Mouse (Mus musculus): Measurements from ENCODE around the gene Bsdc1.
"Not testable (repeated sequence)": the region's sequence is repeated elsewhere in the genome, so short reads cannot be mapped to it uniquely, and the experiment has no call there.

Bsdc1 gene

DNA sequence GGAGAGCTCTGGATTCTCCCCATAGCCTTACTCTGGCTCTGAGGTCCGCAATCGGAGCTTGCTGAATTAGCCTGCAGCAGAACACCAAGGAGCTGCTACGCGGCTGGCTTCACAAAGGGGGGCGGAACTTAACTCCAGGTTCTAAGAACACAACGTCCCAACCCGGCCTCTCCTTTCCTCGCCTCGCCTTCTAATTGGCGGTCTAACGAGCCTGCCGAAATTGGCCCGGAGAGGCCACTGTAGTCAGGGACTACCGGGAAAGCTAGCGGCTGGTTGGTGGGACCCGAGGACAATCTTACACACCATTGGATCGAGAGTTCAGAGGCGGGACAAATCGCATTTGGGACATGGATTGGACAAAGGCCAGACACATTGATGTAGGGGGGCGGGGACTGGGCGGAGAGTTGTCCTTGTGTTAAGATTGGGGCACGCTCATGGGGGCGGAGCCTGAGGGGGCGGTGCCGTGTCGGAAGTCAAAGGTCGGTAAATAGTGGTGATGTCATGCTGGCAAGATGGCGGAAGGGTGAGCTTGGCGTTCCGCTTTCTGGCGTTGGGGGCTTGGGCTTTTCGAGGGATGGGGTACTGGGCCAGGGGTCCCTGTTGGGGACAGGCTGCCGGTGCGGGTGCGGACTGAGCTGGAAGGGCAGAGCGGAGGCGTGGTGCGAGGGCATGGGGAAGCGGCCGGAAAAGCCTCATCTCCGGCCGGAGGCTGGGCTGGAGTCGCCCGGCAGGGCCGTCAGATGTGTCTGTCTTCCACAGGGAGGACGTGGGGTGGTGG is at the start of gene Bsdc1:
Bsdc1 (plus strand) TSS at position 399 of the 778 bp plus-strand sequence.
- peak; percentile 99 for DNase-seq (ENCODE audit: low spot score in 2 of 2)

DNA sequence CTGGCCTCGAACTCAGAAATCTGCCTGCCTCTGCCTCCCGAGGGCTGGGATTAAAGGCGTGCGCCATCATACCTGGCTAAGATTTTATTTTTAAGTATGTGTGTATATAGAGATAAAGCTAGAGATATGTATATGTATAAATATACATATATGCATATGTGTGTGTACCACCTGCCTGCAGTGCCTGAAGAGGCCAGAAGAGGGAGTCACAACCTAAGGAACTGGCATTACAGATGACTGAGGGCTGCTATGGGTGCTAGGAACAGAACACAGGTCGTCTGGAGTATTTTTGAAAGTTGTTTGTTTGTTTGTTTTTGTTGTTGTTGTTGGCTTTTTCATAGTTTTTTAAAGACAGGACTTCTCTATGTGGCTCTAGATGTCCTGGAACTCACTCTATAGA is 45.5 kb upstream of the Bsdc1 start:
- no peak for DNase-seq (ENCODE audit: low spot score in 2 of 2)

DNA sequence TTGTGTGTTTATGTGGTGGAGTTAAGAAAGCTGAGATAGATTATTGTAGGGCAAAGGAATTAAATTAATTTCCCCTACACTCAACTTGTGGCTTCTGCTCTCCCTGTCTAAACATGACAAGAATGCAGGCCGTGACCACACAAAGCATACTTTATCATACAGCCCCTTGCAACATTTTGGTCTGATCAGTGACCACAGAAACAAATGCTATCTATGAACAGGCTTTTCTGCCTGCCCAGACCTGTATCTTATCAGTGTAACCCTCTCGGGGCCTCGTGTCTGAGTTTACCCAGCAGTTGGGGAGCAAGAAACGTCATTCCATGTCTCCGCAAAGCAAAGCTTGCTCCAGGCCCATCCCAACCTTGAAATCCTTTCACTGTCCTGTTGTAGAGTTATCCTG is 44.9 kb upstream of the Bsdc1 start:
- DNase-seq (ENCODE audit: low spot score in 2 of 2), result no peak

DNA sequence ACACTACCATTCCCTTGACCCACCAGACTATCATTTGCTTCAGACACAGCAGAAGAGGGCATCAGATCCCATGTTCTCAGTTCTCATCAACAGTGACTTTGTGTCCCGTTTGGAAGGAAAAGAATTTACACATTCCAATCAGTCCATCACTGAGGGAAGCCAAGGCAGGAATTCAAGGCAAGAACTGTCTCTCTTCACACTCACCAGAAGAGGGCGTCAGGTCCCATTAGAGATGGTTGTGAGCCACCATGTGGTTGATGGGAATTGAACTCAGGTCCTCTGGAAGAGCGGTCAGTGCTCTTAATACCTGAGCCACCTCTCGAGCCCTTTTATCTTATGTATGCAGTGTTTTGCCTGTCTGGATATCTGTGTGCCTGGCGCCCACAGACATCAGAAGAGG is 43.1 kb upstream of the Bsdc1 start:
- DNase-seq (ENCODE audit: low spot score in 2 of 2), result no peak

DNA sequence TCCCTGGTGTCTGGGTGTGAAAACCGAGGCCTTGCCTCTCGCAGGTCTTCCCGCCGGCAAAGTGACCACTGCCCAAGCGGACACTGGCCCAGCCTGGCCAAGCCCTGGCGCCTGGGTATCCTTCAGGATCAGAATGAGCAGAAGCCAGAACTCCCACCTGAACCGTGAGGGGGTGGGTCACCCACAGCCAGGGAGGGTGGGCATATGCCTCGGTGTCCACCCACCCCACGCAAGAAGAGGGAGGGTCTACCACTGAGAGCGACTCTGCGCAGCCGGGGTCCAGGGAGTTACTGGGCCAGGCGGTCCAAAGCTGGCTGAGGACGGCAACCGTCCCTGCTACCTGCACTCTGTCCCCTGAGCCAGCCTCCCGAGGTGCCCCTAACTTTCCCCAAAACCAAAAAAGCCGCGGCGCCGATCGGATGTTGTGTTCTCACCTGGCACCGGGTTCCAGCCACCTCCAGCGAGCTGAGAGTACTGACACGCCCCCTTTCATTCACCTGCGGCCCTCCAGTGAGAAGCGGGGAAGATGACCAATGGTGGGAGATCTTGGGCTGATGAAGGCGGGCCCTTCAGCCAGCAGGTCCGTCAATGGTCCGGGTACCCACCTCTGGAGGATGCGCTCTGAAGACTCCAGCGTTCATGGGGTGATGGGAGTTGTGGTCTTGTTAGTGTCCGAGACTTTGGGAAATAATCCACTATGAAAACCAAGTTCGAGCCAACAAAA is 20.9 kb upstream of the Bsdc1 start, which contains the start of gene Zbtb8b:
Zbtb8b (minus strand) TSS at position 514 of the 724 bp plus-strand sequence.
- no peak for DNase-seq (ENCODE audit: low spot score in 2 of 2)

DNA sequence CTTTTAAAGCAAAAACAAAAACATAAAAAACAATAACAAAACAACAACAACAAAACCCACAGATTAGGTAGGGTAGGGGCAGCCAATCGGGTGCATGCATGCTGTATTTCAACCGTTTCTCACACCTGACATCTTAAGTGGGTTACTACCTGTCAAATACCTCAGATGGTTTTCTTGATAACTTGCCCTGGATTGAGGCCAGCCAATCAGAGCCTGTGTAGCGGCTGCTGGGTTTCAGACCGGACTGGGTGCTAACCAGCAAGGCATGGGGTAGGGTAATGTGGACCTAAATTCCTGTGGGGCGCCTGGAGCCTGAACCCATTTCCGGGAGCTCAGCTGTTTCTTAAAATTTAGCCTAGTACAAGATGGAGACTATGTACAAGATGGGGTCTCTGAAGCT is 20.2 kb upstream of the Bsdc1 start:
- no peak for DNase-seq (ENCODE audit: low spot score in 2 of 2)

DNA sequence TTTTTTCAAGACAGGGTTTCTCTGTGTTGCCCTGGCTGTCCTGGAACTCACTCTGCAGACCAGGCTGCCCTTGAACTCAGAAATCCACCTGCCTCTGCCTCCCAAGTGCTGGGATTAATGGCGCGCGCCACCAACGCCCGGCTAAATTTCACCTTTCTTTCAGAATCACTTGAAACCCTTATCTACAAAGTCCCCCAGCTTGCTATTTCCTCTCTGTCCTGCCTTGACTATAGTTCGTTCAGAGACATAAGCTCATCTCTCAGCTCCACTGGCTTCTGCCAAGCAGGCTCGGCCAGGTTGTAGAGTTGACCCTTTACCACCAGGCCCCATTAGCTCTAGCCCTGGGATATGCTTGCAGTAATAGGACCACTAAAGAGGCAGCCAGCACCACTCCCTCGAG is 14.0 kb upstream of the Bsdc1 start:
- no peak for DNase-seq (ENCODE audit: low spot score in 2 of 2)

DNA sequence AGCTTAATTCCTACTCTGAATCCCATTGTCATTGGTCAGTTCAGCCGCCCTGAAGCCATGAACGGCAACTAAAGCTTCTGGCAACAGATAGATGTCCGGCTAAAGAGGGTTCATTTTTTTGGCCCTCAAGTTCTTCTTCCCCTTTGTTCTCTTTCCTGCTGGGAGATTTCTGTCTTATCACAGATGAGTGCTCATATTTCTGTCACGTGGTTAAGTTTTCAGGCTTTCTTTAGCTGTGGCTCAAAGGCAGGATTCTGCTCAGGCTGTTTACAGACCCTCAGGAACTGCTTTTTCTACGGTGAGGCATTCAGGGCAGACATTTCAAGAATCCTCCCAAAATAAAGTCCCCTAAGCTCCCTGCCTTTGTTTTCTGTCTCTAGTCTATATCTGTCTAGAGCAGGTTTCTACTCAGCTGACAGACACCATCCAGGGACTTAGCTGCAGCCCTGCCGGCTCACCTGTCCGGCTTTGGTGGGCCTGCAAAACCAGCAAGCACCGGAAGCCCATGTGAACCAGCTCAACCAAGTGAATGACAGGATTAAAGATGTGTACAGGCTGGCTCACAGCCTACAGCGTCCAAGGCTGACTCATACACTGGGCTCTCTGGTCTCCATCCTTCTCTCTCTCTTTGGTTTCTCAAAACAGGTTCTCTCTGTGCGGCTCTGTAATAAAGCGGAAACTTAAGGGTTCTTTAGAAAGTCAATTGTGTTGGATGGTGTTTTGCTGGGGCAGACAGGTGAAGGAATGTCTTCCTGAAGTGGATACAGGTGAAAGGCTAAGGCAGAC is 13.4 kb upstream of the Bsdc1 start:
- DNase-seq (ENCODE audit: low spot score in 2 of 2), result no peak

DNA sequence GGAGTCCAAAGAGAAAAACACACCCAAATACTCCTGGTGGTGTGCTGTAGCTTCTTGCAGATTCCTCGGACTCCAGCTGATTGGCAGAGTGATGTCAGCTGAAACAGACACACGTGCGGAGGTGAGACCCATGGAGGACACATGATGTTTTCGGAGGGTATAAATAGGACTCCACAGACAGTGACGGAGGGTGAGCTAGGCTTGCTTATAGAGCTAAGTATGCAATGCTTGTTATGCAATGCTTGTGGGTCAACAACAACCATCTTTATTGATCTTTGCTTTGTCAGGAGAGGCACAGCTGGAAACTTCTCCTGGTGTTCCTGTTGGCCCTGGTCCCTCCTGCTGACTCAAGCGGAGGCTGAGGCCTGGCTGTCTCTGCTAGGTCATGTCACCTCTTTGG is 12.7 kb upstream of the Bsdc1 start:
- DNase-seq (ENCODE audit: low spot score in 2 of 2), result no peak

DNA sequence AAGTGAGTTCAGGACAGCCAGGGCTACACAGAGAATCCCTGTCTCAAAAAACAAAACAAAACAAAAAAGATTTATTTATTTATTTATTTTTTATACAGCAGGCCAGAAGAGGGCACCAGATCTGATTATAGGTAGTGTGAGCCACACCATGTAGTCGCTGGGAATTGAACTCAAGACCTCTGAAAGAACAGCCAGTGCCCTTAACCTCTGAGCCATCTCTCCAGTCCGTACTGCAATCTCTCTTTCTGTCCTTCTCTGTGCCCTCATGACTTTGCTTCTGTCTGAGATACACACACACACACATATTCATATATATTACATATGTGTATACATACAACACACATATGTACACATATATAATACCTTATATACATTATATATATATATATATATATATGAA is 10.5 kb upstream of the Bsdc1 start:
- DNase-seq (ENCODE audit: low spot score in 2 of 2), result no peak

DNA sequence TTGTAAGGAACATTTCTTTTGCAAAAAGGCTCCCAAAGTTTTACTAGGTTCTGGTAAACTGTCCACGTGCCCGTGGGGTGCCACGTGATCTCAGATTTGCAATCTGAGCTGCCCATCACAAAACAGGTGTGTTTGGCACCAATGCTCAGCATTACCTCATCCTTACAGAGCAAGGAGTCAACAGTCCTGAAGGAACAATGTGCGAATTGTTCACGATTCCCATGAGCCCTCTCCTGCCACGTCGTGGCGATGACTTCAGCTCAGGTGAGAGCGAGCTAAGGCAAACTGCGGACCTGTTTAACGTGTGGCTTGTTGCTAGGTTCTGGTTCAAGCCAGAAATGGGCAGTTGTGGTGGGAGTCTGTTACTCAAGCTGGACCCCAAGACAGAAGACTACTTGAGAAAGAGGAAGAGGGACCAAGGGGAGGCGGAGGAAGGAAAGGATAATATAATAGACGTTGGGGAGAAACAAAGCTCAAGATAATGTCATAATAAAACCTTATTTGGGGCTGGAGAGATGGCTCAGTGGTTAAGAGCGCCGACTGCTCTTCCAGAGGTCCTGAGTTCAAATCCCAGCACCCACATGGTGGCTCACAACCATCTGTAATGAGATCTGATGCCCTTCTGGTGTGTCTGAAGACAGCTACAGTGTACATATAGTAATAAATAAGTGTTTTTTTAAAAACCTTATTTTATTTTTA is 9.8 kb upstream of the Bsdc1 start:
- no peak for DNase-seq (ENCODE audit: low spot score in 2 of 2)

DNA sequence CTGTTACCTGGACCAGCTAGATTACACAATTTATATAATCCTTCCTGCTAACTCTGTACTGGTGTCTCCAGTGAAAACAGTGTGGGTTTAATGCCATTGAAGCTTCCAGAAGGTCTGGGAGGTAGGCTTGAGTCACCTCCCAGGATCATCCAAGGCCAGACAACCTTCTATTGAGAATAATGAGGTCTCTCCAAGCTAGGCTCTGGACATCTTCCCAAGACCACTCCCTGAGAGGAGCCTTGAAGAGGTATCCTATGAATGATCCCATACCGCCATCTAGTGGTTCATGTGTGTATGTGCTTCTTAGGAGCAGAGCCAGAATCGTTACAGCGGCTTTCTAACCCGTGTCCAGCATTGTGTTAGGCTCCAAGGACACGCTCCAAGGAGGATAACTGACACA is 6.1 kb upstream of the Bsdc1 start:
- peak in 1 of 2 experiments; percentile 55 for DNase-seq (ENCODE audit: low spot score in 2 of 2)

DNA sequence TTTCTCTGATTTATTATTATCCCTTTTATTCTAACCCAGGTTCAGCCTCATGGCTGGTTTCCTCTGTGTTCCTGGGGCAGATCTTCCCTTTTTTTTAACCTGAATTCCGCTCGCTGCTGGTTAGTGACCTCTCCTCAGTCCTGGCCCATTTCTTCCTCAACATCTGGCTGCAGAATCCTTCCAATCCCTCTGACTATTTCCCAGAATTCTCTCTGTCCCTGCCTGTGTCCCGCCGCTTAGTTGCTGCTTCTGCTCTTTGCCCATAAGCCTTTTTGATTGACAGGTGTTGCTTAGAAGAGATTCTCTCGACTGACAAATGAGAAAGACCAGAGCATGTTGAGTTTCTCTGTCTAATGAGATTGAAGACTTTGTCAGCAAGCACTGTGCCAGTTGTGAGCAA is 5.3 kb upstream of the Bsdc1 start:
- DNase-seq (ENCODE audit: low spot score in 2 of 2), result no peak

DNA sequence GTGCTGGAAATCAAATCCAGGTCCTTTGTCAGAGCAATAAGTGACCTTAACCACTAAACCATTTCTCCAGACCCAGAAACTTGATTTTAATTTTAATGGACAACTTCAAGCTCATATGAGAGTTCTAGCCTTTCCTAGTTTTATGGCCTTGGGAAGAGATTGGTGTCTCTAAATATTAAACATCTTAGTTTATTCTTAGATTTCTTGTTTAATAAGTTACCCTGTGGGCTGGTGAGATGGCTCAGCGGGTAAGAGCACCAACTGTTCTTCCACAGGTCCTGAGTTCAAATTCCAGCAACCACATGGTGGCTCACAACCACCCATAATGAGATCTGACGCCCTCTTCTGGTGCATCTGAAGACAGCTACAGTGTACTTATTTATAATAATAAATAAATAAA is 4.1 kb upstream of the Bsdc1 start:
- not testable (repeated sequence) for DNase-seq (ENCODE audit: low spot score in 2 of 2)

DNA sequence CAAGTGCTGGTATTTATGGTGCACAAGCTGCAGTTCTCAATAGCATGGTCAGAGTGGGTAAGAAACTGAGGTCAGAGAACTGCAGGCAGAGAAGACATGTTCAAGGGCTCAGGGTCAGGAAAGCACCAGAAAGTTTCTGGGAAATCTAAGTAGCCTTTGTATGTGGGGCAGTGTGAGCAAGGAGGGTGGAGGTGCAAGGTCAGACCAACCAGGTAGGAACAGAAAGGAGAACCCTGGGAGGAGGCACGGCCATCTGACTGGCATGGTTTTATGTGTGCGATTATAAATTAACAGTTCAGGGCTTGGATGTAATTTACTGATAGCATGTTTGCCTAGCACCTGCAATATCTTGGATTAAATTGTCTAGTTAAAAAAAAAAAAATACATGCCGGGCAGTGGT is 1.7 kb upstream of the Bsdc1 start:
- no peak for DNase-seq (ENCODE audit: low spot score in 2 of 2)

DNA sequence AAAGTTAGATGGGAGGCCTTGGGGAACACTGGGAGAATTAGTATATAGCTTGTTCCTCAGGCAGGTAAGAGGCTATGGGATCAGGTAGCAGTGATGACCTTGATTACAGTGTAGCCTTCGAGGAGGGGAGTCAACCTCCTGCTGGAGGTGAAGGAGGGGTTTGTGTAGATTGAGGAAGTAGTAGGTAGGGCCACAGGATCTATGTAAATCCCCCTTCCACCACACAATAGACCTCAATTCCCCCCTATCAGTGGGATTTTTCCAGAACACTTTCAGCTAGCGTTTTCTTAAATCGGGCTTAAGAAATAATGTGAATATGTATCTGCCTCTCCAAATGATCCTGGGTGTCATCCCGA is 576 bp upstream of the Bsdc1 start:
- DNase-seq (ENCODE audit: low spot score in 2 of 2), result no peak

DNA sequence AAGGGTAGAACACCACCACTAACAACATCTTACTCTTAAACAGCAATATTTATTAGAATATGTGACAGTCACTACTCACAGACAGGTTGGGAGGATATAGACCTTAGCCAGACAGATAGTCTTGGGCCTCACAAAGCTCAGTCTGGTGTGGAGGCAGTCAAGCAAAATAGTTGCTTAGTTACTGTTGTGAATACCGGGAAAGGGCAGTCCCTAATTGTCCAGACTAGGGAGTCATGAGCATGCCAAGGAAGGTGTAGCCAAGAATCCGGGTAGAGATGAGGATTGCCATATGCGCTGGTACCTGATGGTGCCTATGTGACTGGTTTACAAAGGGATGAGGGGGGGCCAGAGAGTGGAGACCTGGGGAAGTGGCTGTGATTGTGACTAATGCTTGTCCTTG is 737 bp downstream of the Bsdc1 start:
- DNase-seq (ENCODE audit: low spot score in 2 of 2), result no peak

DNA sequence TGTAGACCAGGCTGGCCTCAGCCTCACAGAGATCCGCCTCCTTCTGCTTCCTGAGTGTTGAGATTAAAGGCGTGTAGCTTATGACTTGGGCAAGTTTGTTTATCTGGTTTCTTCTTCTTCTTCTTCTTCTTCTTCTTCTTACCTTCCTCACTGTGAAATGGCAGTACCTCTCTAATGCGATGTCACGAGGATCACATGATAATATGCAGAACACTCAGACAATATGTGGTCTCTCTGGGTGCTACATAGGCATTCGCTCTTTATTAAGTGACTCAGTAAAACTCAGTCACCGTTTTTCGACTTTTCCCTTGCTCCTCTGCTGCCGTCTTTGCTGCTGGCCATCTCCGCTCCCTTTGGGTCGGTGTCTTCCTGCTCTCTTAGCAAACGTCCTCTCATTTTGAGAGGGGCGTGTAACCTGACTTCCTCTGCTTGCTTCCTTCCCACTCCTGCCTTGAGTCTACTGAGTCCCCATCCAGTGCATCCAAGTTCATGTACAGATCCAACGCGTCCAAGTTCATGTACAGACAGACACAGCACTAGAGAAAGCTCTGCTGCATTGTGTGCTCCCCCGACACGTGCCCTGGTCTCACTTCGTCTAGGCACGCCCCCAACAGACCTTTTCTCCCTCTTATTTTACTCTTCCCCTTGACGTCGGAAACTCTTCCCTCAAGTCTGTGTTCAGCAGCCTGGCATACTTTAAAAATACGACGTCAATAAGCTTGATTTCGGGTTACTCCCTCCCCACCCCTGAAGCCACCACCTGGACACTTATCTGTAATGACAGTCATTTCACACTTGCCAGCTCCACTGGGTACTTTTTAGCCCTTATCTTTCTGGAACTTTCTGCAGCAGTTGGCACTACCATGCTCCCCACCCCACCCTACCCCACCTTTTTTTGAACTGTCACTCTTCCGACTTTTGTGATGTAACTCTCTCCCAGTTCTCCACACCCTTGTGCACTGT is 2.0 kb downstream of the Bsdc1 start:
- peak; percentile 25 to 37 for DNase-seq (ENCODE audit: low spot score in 2 of 2)

DNA sequence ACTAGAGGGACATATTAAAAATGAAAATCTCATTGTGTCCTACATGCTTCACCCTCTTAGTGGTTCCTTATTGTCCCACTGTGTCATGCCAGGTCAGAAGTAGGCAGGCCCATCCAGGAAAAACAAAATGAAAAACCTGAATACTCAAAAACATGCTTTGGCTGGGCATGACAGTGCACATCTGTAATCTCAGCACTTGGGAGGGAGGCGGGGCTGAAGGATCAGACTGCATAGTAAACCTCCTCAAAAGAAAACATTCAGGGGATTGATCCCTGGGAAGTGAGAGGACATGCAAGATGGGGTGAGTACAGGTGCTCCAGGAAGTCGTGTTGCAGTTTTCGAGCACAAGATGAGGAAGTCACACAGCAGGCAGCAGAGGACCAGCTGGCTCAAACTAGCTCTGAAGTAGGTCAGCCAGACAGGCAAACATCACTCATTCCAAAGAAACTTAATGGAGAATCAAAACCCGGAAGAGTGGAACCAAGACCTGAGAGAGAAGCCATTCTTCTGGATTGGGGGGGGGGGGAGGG is 3.0 kb downstream of the Bsdc1 start:
- no peak for DNase-seq (ENCODE audit: low spot score in 2 of 2)

DNA sequence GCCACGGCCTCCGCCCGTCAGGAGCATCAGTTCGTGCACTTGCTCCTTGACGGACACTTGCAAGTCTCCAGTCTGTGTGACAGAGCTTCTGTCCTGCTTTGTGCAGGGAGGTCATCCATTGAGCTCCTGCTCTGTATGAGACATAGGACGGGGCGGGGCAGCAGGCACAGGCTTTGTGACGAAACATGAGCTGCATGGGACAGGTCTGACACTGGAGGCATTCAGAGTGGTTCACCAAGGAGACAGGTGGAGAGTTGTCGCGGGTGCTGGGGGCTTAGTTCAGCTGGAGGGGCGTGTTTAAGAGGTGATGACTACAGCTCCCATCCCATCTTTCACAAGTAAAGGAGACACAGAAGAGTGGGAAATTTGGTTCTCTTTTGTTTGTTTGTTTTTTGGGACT is 14.7 kb downstream of the Bsdc1 start:
- no peak for DNase-seq (ENCODE audit: low spot score in 2 of 2)

DNA sequence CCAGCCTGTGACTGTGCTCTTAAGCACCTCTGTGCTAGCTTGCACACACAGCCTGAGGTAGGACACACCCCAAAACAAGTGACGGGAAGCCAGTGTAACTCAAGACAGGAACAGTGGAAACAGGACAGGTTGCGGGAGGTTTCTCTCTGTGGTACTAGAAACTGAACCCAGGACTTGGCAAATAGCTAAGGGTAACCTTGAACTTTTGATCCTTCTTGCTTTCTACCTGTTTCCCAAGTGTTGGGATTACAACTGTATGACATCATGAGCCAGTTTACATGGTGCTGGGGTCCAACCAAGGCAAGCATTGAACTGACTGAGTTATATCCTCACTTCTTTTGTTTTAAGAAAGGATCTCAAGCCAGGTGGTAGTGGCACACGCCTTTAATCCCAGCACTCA is 18.5 kb downstream of the Bsdc1 start:
- DNase-seq (ENCODE audit: low spot score in 2 of 2), result no peak
